Mouse (Mus musculus) splenic B cell, adult 2 months (primary cell): ENCODE results near the gene Rnf167.

Experiments
- DNase-seq: peaks from one replicate; pipeline ENCODE4 v3.0.0-alpha.2; 2011; ENCODE audit warnings: low read depth, low spot score
- H3K27me3 ChIP-seq: 2 replicates; pipeline ENCODE4 v1.6.1; 2012; ENCODE audit warnings: mild to moderate bottlenecking, low read length, moderate library complexity, mixed read lengths; ENCODE audit not compliant: control insufficient read depth, poor library complexity, insufficient read depth, severe bottlenecking
- H3K36me3 ChIP-seq: 2 replicates; pipeline ENCODE4 v1.6.1; 2012; ENCODE audit warnings: mild to moderate bottlenecking, low read length, moderate library complexity, mixed read lengths; ENCODE audit not compliant: control insufficient read depth, poor library complexity, insufficient read depth, severe bottlenecking

The Rnf167 gene

DNA sequence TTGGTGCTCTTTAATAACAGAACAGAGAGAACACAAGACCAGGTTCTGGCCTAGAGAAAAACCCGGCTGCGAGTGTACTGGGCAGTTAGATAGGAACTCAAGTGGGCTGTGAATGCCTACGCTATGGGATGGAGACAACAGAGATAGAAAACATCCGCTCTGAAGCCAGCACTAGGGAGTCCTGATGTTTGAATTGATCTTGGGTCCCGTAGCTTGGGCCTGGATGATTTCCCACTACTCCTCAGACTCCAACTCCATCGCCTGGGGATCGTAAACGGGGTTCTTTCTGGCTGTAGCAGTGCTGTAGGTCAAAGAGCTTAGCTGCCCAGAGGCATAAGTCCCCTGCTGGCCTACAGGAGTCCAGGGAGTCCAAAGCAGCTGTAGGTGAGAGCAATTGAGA lies 41.3 kb downstream of the Rnf167 start:
- Histone ChIP-seq H3K36me3 (no peaks in the 10 kb centered on the region; the same call in 1 of the 2 replicates), H3K27me3 (no peaks in the 10 kb centered on the region; the same call in 1 of the 2 replicates)
- DNase-seq, result no peak

DNA sequence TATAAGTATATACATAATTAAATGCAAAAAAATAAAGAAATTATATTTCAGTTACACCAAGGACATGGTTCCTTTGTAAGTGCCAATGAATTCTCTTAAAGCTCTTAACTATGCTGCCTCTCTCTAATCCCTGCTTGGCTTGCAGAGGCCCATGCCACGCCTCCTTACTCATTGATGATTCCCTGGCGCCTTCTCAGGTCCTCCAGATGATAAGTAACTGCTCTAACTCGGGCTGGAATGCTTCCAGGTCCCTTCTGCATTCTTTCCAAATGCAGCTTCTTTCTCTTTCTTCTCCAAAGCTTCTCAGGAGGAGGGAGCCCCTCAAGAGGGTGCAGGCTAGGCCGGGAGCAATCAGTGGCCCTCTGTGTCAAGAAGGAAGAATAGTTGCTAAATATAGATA lies 42.5 kb downstream of the Rnf167 start:
- Histone ChIP-seq H3K27me3 (no peaks in the 10 kb centered on the region; the same call in 1 of the 2 replicates), H3K36me3 (no peaks in the 10 kb centered on the region; the same call in 1 of the 2 replicates)
- no peak for DNase-seq

DNA sequence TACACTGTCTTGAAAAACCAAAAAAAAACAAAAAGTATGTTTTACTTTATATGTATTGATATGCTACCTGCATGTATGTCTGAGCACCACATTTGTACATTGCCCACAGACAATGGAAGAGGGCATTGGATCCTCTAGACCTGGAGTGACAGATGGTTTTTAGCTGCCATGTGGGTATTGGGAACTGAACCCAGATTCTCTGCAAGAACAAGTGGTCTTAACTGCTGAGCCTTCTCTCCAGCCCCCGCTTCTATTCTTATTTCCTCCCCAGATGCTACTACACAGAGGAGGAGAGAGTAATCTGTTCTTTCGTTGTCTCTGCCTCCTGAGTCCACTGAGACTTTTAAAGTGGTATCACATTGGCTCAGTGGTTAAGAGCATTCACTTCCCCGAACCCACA lies 46.5 kb downstream of the Rnf167 start:
- no peak for DNase-seq
- H3K27me3 ChIP-seq, result no peaks in the 10 kb centered on the region; the same call in 1 of the 2 replicates
- H3K36me3 ChIP-seq, result no peaks in the 10 kb centered on the region

DNA sequence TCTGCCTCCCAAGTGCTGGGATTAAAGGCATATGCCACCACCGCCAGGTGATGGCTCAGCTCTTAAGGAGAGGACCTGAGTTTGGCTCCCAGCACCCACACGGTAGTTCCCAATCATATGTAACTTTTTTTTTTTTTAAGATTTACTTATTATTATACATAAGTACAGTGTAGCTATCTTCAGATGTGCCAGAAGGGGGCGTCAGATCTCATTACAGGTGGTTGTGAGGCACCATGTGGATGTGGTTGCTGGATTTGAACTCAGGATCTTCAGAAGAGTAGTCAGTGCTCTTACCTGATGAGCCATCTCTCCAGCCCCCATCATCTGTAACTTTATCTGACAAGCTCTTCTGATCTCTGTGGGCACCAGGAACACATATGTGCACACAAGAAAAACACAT lies 50.3 kb downstream of the Rnf167 start:
- DNase-seq, result peak; percentile 59
- H3K27me3 ChIP-seq, result no peaks in the 10 kb centered on the region; the same call in 1 of the 2 replicates
- no peaks in the 10 kb centered on the region for H3K36me3 ChIP-seq

DNA sequence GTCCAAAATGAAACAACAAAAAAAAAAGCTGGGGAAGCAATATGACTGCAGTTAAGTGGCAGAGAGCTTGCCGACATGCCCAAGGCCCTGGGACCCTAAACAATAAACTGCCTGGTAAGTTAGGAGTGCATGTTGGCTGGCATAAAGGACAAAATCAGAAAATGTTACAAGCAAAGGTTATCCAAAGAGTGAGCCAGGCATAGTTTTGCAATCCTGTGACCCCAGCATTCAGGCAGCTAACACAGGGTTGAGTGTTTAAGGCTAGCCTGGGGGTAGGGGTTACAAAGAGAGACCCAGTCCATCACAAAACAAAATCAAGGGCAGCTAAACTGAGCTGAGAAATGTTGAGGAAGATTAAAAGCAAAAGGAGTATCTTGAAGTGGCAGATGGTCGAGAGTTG lies 52.0 kb downstream of the Rnf167 start:
- 0 out of 2 replicates have a peak, but pooled peaks cover under 1% of the 10 kb centered on the region for H3K36me3 ChIP-seq
- no peaks in the 10 kb centered on the region for H3K27me3 ChIP-seq
- no peak for DNase-seq

DNA sequence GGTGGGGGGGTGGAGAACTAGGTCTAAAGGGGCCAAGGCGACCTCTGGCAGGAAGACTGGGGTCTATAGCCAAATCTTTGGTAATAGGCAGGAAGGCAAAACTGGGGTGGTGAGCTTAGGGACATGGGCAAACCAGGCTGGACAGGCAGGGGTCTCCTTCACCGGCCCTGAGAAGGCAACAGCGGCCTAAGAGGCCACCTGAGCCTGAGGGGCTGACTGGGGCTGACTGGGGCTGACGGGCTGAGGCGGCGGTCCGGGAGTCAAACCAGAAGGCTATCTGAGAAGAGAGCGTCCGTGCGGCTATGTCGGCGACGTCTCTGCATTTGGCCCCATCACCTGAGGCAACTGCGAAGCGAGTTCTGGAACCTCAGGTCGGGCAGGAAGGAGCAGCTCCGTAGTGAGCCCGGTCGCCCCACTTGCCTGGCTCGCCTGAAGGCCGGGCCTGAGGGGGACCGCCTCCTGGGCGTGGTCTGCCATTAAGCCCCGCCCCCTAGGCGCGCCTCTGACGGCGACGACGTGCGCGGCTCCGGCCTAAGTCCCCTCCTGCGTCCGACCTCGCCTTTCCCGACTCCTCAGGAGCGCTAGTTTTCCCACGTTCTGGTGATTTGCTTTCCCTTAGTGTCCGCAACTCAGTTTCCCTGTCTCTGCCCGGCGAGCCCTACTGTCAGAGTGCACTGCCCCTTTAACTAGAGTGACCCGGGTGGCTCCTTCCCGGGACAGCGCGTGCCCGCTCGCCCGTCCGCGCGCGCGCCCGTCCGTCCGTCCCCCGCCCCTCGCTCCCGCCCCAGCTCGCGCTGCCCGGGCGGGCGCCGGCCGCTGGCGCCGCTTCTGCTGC lies 52.9 kb downstream of the Rnf167 start, which contains the start of the genes Inca1 and Kif1c:
Gene Inca1, minus strand, starts transcription at position 434 of the 835 bp plus-strand sequence.
Gene Kif1c, plus strand, starts transcription at position 827 of the 835 bp plus-strand sequence.
- H3K27me3 ChIP-seq, result no peaks in the 10 kb centered on the region
- peak; percentile 96 for DNase-seq
- peaks cover 1% of the 10 kb centered on the region; the same call in 1 of the 2 replicates for H3K36me3 ChIP-seq

DNA sequence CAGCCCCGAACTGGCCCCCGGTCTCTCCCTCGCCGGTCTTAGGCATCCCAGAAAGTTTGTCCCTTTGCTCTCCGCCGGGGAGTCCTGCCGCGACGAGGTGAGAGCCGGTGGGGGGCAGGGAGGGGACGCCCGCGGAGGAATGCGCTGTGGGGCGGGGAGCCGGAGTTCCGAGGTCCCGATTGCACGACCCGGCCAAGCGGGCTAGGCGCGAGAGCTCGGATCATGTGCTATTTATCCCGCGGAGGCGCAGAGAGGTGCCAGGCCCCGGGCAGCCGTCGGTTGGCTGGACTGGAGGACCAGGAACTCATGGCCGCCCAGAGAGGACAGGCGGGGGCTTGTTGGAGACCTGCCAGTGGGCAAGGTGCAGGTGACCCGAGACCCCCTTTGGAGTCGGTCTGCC lies 53.6 kb downstream of the Rnf167 start:
- Histone ChIP-seq H3K27me3 (no peaks in the 10 kb centered on the region), H3K36me3 (peaks cover 5% of the 10 kb centered on the region; the same call in 1 of the 2 replicates)
- DNase-seq, result peak; percentile 53
